Mouse (Mus musculus): ENCODE data around the gene Fbll1. TPM values are rescaled to one million over a fixed set of nuclear protein-coding genes. Genes with fewer than 3 reads are reported as not detected.
"Not testable (repeated sequence)": the region's sequence is repeated elsewhere in the genome, so short reads cannot be mapped to it uniquely, and the experiment has no call there.

The Fbll1 gene
- polyA plus RNA-seq (2016; fragmentation: Nextera tagmentation; extraction: Ambion mirVana) = 16.0 and 16.4 TPM in 2 replicates

DNA sequence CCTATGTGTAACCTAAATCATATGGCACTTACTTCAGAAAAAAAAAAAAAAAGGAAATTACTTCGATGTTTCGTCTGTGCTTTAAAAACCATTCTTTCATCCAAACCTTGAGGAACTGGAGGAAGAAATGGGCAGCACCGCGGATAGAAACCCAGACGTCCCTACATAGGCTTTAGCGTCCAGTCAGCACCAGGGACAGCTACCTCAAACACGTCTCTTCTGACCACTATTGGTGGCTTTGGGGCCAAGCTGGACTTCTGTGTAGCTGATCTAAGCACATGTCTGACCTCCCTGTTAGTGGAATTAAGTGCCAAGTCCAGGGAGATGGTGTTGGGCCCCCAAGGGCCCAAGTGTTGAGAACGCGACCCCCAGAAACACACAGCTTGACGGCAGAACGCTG lies at the start of gene Fbll1:
Gene Fbll1 (minus strand): TSS at position 11 of the 400 bp plus-strand sequence.
- no peaks in the 10 kb centered on the region for H3K9me3 ChIP-seq
- H3K27me3 ChIP-seq (replicated peaks) = peaks cover 46% of the 10 kb centered on the region
- H3K36me3 ChIP-seq = no peaks in the 10 kb centered on the region
- WGBS = 10% methylated on average over 11 of the region's 11 CpGs
- H3K9ac ChIP-seq = peak within 1 kb of the TSS; percentile 77
- peak within 1 kb of the TSS; percentile 87 for H3K4me2 ChIP-seq (replicated peaks)
- ATAC-seq (ENCODE audit: low FRiP score, low read depth) = no peak
- H3K27ac ChIP-seq = peak within 1 kb of the TSS; percentile 59; the same call in 1 of the 2 replicates
- peaks cover 14% of the 10 kb centered on the region for H3K4me1 ChIP-seq
- peak within 1 kb of the TSS; percentile 67 for H3K4me3 ChIP-seq

DNA sequence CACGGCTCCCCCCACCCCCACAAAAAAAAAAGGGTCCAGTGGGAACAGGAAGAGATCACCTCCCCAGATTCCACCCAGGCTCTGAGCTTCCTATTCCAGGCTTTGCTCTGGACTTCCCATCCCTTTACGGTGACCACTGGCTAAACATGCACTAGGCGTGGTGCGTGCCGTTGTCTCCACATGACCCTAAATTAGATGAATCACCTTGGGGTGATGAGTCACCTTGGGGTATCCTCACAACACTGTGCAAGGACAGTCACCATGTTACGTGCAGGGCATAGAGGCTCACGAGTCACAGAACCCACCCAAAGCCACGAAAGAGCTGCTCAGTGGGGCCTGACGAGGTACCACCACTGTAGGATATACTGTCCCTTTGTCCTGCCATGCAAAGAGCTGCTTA lies 45.6 kb upstream of the Fbll1 start:
- Histone ChIP-seq H3K27ac (no peak overlapping the region), H3K36me3 (peaks cover 7% of the 10 kb centered on the region)
- WGBS = 93% methylated on average over 9 of the region's 9 CpGs

DNA sequence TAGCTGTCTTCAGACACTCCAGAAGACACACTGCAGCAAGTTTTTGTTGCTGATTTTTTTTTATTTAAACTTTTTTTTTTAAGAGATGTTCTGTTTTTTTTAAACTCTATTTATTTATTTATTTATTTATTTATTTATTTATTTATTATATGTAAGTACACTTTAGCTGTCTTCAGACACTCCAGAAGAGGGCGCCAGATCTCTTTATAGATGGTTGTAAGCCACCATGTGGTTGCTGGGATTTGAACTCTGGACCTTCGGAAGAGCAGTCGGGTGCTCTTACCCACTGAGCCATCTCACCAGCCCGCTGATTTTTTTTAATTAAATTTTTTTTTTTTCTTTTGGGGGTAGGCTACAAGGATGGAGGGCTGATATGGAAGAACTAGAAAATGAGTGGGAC lies 43.9 kb upstream of the Fbll1 start:
- H3K9me3 ChIP-seq; H3K4me2 ChIP-seq (replicated peaks); H3K4me1 ChIP-seq; H3K4me3 ChIP-seq; H3K27me3 ChIP-seq (replicated peaks); H3K36me3 ChIP-seq; H3K9ac ChIP-seq; H3K27ac ChIP-seq; ATAC-seq (ENCODE audit: low FRiP score, low read depth): not testable (repeated sequence)
- WGBS = 83% methylated on average over 4 of the region's 4 CpGs

More for the DNA sequence above, 45.6 kb upstream of the Fbll1 start:
- H3K9me3 ChIP-seq = no peaks in the 10 kb centered on the region
- ATAC-seq (ENCODE audit: low FRiP score, low read depth) = no peak
- 0 out of 2 replicates have a peak, but pooled peaks cover under 1% of the 10 kb centered on the region for H3K4me1 ChIP-seq
- H3K4me3 ChIP-seq = no peak overlapping the region
- no peak overlapping the region for H3K4me2 ChIP-seq (replicated peaks)
- H3K27me3 ChIP-seq (replicated peaks) = no peaks in the 10 kb centered on the region
- H3K9ac ChIP-seq = no peak overlapping the region

DNA sequence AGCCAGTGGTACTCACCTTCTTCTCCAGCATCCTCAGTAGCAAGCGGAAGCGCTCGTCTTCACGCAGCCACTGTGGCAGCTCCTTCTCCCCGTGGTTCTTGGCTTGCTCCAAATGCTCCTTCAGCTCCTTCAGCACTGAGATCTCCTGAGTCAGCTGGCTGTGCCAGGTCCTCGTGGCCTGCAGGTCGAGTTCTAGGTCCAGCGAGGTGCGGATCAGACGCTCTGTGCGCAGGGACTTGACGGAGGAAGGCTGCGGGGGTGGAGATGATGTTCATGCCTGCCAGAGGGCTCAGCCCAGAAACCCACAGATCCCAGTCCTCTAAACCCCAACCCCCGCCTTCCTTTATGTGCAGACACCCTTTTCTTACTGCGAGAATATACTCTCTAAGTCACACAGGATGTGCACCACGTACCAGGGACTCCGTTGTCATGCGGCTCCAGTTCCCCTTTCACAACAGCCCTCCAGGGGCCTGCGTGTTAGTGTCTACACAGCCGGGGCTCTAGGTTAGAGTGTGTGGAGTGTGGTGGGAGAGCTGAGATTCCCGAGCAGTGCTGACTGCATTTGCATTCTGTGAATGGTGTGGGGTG lies 43.1 kb upstream of the Fbll1 start:
- H3K4me3 ChIP-seq = no peak overlapping the region
- H3K9ac ChIP-seq = no peak overlapping the region
- 76% methylated on average over 21 of the region's 21 CpGs for WGBS
- no peaks in the 10 kb centered on the region for H3K27me3 ChIP-seq (replicated peaks)
- H3K36me3 ChIP-seq = peaks cover 7% of the 10 kb centered on the region
- no peaks in the 10 kb centered on the region for H3K9me3 ChIP-seq
- H3K27ac ChIP-seq = no peak overlapping the region
- H3K4me2 ChIP-seq (replicated peaks) = no peak overlapping the region
- no peak for ATAC-seq (ENCODE audit: low FRiP score, low read depth)
- peaks cover 5% of the 10 kb centered on the region; the same call in 1 of the 2 replicates for H3K4me1 ChIP-seq

DNA sequence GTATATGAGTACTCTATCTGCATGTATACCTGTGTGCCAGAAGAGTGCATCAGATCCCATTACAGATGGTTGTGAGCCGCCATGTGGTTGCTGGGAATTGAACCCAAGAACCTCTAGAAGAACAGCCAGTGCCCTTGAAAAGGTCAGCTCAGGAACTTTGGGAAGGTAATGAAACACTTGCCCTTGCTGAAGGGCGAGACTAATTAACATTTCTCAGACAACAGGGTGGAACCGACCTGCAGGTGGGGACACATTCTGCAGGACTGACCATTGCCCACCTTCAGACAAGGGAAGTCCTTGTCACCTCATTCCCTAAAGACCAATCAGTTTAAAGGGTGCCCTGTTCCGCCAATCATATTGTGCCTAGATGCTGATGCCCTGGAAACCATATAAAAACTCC lies 42.1 kb upstream of the Fbll1 start:
- H3K9me3 ChIP-seq; ATAC-seq (ENCODE audit: low FRiP score, low read depth); H3K9ac ChIP-seq; H3K4me2 ChIP-seq (replicated peaks); H3K4me3 ChIP-seq; H3K27ac ChIP-seq; H3K4me1 ChIP-seq; H3K36me3 ChIP-seq; H3K27me3 ChIP-seq (replicated peaks): not testable (repeated sequence)
- WGBS = 92% methylated on average over 4 of the region's 4 CpGs

DNA sequence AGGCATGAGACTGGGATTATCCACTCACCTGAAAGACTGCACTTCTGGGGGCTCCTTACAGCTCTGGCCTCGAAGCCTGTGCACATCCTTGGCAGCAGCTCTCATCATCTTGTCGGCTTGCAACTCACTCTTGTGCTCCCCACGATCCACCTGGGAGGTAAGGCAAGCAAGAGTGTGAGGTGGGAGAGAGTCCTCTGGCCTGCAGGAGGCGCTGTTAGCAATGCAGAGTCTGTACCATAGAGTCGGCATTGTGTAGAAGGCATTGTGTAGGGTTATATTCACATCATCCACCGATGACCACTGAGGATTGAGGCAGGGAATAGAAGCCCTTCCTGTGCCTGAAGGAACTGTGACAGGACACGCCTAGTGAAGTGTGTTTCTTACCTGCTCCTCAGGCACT lies 41.6 kb upstream of the Fbll1 start:
- Histone ChIP-seq H3K9me3 (no peaks in the 10 kb centered on the region), H3K4me1 (peaks cover 5% of the 10 kb centered on the region; the same call in 1 of the 2 replicates), H3K9ac (no peak overlapping the region), H3K4me3 (no peak overlapping the region), H3K4me2 (replicated peaks) (no peak overlapping the region), H3K27me3 (replicated peaks) (no peaks in the 10 kb centered on the region), H3K36me3 (peaks cover 7% of the 10 kb centered on the region), H3K27ac (no peak overlapping the region)
- 81% methylated on average over 7 of the region's 7 CpGs for WGBS
- no peak for ATAC-seq (ENCODE audit: low FRiP score, low read depth)

DNA sequence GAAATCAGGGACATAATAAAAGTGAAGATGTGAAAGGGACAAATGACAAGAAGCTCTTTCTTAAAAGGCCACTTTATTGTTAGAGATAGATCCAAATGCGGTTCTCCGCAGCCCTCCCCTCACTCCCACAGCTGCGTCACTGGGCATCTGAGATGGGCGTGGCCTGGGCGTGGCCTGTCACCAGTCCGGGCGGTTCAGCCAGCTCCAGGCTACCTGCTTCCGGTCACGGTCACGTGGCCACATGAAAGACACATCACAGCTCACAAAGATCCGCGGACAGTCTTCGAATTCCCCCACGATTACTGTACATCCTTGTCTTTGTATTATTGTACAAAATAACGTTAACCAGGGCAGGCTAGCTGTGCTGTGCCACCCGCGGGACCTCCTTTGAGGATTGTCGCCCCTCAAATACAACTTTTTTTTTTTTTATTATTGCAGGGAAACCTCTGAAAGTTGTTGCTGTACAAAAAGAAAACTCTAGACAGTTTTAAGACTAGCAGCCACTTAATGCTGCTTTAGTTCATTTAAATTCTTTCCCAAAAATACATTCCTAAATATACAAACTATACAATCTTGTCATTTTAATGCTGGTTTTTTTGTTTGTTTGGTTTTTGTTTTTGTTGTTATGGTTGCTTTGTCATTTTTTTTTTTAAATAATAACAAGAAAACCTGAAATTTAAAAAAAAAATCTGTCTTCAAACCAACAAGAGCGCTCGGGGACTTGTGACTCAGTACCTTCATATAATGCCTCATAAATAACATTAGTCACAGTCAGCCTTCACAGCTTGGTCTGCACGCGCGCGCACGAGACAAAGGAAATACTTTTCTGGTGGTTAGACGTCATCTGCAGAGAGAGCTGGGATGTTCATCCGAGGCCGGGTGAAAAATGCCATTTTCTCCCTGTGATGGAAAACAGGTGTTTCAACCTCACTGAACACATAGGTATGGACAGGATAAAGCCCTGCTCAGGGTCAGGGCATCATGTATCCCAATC lies 40.0 kb upstream of the Fbll1 start:
- Histone ChIP-seq H3K27me3 (replicated peaks) (no peaks in the 10 kb centered on the region), H3K9me3 (no peaks in the 10 kb centered on the region), H3K36me3 (peaks cover 7% of the 10 kb centered on the region), H3K9ac (0 out of 2 replicates have a peak overlapping the region, but pooled peaks have one; percentile 21), H3K4me1 (peaks cover 7% of the 10 kb centered on the region), H3K27ac (no peak overlapping the region), H3K4me2 (replicated peaks) (peak overlapping the region; percentile 56), H3K4me3 (no peak overlapping the region)
- 8% methylated on average over 28 of the region's 28 CpGs for WGBS
- peak; percentile 87 for ATAC-seq (ENCODE audit: low FRiP score, low read depth)

DNA sequence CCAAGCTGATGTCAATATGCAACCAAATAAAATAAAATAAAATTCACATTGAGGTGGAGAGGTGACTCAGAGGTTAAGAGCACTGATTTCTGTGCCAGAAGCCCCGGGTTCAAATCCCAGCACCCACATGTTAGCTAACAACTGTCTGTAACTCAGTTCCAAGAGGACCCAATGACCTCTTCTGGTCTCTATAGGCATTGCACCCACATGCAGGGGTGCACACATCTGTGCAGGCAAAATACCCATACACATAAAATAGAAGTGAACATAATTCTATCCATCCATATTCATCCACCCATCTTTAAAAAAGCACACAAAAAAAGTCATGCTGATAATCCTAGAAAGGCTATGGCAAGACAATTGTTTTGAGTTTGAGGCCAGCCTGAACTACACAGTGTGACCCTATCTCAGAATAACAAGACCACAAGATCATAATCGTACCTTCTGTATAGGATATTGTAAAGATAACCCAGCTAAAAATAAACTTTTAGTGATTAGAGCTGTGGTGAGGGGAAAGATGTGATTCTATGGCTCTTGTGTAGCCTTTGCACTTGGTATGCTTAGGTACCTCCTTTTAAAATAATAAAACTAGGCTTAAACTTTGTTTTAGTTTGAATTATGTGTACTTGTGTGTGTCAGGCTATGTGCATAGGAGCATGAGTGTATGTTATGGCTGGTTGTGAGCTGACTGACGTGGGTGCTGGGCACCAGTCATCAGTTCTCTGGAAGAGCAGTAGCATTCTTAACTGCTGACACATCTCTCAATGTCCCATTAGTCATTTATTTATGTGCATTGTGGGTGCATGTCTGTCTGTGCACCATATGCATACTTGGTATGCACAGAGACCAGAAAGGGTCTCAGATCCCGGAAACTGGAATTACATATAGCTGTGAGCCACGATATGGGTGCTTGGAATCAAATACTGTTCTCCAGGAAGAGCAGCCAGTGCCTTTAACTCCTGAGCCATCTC lies 38.8 kb upstream of the Fbll1 start:
- 83% methylated on average over 5 of the region's 5 CpGs for WGBS
- ATAC-seq (ENCODE audit: low FRiP score, low read depth) = no peak

DNA sequence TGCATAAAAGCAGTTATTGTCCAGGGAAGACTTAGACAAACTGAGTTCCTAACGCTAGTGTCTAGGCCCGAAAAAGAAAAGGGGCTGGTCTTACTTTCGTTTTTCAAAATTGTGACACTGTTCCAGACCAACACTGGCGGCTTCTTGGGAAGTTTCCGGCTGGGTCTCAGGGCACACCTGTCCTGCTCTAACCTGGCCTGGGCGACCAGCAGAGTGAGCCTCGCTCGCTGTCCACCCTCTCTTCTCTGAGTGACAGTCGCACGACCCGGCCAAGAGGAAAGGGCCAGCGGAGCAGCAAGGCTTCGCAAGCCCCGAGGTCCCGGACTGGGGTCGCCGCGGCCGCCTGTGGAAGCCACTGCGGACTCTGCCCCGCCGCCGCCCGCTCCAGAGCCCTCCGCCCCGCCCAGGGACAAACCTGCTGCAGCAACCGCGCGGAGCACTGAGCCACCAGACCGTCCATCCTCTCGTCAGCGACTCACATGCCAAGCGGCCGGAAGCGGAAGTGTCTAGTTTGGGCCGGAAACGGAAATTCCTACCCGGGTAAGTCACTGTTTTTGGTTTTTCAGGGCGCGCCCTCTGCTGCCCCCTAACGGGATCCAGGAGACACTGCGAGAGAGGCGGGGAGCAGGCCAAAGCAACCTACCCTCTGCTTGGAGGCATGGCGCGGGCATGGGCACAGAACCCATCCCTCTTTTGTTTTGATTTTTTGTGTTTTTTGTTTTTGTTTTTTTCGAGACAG lies 35.5 kb upstream of the Fbll1 start, which contains the start of gene Rars:
Gene Rars (minus strand): TSS at position 485 of the 739 bp plus-strand sequence.
- Histone ChIP-seq H3K9me3 (no peaks in the 10 kb centered on the region), H3K27me3 (replicated peaks) (no peaks in the 10 kb centered on the region), H3K4me3 (peak within 1 kb of the TSS; percentile 89), H3K4me1 (peaks cover 11% of the 10 kb centered on the region), H3K4me2 (replicated peaks) (peak within 1 kb of the TSS; percentile 64), H3K36me3 (peaks cover 22% of the 10 kb centered on the region), H3K9ac (peak within 1 kb of the TSS; percentile 76), H3K27ac (no peak within 1 kb of the TSS)
- 2% methylated on average over 46 of the region's 46 CpGs for WGBS
- peak; percentile 69 for ATAC-seq (ENCODE audit: low FRiP score, low read depth)

More for the DNA sequence above, 38.8 kb upstream of the Fbll1 start:
- H3K27me3 ChIP-seq (replicated peaks) = no peaks in the 10 kb centered on the region
- H3K4me3 ChIP-seq = no peak overlapping the region
- no peaks in the 10 kb centered on the region for H3K9me3 ChIP-seq
- H3K4me1 ChIP-seq = peaks cover 13% of the 10 kb centered on the region
- H3K36me3 ChIP-seq = peaks cover under 1% of the 10 kb centered on the region
- H3K27ac ChIP-seq = no peak overlapping the region
- H3K4me2 ChIP-seq (replicated peaks) = peak overlapping the region; percentile 56
- H3K9ac ChIP-seq = no peak overlapping the region

DNA sequence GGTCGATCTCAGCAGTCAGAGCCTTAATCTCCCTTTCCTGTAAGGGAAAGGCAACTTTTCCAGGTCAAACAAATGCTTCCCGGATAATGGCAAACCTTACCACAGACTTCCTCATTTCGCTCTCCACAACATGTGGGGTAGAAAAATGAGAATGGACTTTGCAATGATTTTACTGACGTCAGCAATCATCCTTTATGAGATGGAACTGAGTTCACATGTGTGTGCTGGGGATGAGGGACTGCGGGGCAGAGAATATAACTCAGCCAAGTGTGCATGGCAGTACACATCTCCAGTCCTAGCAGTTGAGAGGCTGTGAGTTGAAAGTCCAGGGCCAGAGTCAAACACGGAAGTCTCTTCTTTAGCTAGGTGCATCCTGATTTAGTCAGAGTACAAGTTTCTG lies 34.6 kb upstream of the Fbll1 start:
- Histone ChIP-seq H3K4me1 (peaks cover 8% of the 10 kb centered on the region), H3K9ac (peak overlapping the region; percentile 76; the same call in 1 of the 2 replicates), H3K9me3 (no peaks in the 10 kb centered on the region), H3K27me3 (replicated peaks) (no peaks in the 10 kb centered on the region), H3K36me3 (peaks cover 30% of the 10 kb centered on the region), H3K4me3 (peak overlapping the region; percentile 89; the same call in 1 of the 2 replicates), H3K27ac (no peak overlapping the region), H3K4me2 (replicated peaks) (peak overlapping the region; percentile 64)
- WGBS = 89% methylated on average over 6 of the region's 6 CpGs
- ATAC-seq (ENCODE audit: low FRiP score, low read depth) = no peak

DNA sequence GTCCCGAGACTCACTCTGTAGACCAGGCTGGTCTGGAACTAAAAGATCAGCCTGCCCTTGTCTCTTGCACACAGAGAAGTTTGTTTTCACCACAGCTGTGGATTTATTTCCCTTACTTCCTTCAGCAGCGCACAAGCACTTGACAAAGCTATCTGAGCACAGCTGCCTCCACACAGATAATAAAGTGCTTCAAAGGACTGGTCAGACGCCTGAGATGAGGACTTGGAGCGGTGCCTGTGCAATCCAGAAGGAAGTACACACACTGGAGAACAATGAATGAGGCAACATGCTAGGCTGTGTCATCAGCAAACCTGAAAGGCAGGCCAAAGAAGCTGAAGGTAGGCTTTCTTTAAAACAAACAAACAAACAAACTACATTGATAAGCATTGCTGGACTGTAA lies 33.5 kb upstream of the Fbll1 start:
- no peaks in the 10 kb centered on the region for H3K9me3 ChIP-seq
- H3K4me3 ChIP-seq = no peak overlapping the region
- no peaks in the 10 kb centered on the region for H3K27me3 ChIP-seq (replicated peaks)
- 80% methylated on average over 4 of the region's 4 CpGs for WGBS
- H3K4me1 ChIP-seq = peaks cover 8% of the 10 kb centered on the region
- H3K4me2 ChIP-seq (replicated peaks) = no peak overlapping the region
- no peak overlapping the region for H3K27ac ChIP-seq
- no peak overlapping the region for H3K9ac ChIP-seq
- H3K36me3 ChIP-seq = peaks cover 41% of the 10 kb centered on the region
- no peak for ATAC-seq (ENCODE audit: low FRiP score, low read depth)
